Mouse (Mus musculus) CD4-positive, CD25-positive, alpha-beta regulatory T cell (primary cell): ENCODE measurements around the gene Rpgrip1l. TPM values are rescaled to one million over a fixed set of nuclear protein-coding genes. Genes with fewer than 3 reads are reported as not detected.

Experiments used
- polyA plus RNA-seq: library from polyadenylated mRNA; unstranded; fragments of 100-300 nt; shearing (Covaris generic); gene quantifications from one replicate; pipeline ENCODE4 v1.2.1, GENCODE M21; 2017

Gene Rpgrip1l
- polyA plus RNA-seq: 2.2 TPM

DNA sequence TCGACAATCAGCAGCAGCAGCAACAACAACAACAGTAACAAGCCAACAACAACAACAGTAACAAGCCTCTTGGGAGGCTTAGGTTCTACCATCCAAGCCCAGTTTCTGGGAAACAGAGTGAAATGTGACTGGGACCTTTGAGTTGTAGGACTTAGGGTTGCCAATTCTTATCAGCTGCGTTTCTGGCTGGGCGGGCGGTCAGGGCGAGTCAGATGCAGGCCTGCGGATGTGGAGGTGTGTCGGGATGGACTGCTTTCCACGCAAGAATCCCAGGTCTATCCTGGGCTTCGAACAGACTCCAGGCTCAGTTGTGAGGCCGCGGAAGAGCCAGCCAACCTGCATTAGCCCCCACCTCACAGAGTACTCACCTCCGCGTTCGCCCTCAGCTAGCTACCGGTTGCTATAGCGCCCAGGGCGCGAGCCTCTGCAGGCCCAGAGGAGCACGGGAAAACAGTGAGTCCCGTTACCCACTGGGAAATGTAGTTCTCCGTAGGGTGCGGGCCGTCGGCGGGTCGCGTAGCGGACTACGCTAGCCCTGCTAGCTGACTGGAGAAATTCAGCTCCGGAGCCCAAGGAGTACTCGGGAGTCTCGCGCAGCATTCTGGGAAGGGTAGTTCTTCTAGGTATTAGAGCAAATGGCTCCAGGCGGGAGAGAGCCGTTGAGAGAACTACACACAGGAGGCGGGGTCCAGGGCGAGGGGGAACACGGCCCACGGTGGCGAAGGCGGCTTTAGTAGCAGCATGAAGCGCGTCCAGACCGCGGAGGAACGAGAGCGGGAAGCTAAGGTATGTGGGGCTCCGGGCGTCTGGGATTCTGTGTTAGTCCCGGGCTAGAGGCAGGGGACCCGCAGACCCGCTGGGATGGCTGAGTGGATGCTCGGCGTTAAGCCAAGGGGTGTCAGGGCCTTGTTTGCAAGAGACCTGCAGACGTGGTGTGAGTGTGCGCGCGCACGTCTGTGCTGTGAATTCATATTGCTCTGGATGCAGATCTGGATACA lies at the start of gene Rpgrip1l, which contains the start of gene Fto:
TSS of gene Rpgrip1l (minus strand) at position 428 of the 998 bp plus-strand sequence.
TSS of gene Fto (plus strand) at position 691 of the 998 bp plus-strand sequence.

DNA sequence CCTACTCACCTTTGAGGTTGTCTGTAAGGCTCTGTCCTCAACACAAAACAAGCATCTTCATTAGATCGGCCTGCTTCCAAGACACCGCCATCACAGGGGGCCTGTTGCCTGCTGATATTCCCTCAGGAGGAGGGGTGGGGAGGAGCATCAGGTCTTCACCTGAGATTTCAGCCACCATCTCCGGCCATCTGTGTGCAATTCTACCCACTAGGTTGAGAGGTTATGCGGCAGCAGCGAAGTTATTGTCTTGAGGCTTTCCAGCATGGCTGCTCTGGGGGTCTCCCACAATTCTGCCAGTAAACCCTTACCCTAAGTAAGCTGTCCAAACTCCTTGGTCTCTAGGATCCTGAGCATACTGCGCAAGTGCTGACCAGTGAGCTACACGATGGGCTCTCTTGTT lies 113.2 kb downstream of the Rpgrip1l start, which contains the start of gene Aktip:
TSS of gene Aktip (minus strand) at position 101 of the 400 bp plus-strand sequence.

Other genes starting within 250 kb of the Rpgrip1l start
- gene Rbl2, start 243.2 kb downstream of the Rpgrip1l start, polyA plus RNA-seq: 121 TPM
- gene Aktip, start 113.3 kb downstream of the Rpgrip1l start, polyA plus RNA-seq: 35.0 TPM
- 65.1 TPM for gene Fto, start 263 bp upstream of the Rpgrip1l start, polyA plus RNA-seq